Mouse (Mus musculus) liver, embryonic 13.5 days (tissue): Measurements from ENCODE around the gene P2rx7. TPM values are rescaled to one million over a fixed set of nuclear protein-coding genes. Genes with fewer than 3 reads are reported as not detected.

Experiments
- ATAC-seq: fragments of 200-750 bp; cut with Nextera tagmentation; 2 replicates; pipeline ENCODE4 v1.8.0; 2017; ENCODE audit warnings: low read depth, mild to moderate bottlenecking, moderate number of reproducible peaks, moderate library complexity
- DNase-seq: peaks from one replicate; pipeline ENCODE4 v3.0.0; 2022
- H3K27ac ChIP-seq: fragments of 300-500 bp; sonication (generic); 2 replicates; pipeline ENCODE4 v1.5.1; 2015; ENCODE audit warnings: moderate library complexity, mild to moderate bottlenecking, inconsistent platforms
- H3K27me3 ChIP-seq: fragments of 300-500 bp; sonication (generic); 2 replicates; pipeline ENCODE4 v1.6.1; 2015; ENCODE audit warnings: mild to moderate bottlenecking, inconsistent platforms
- H3K36me3 ChIP-seq: fragments of 300-500 bp; sonication (generic); 2 replicates; pipeline ENCODE4 v1.6.1; 2015; ENCODE audit warnings: mild to moderate bottlenecking, inconsistent platforms
- H3K4me1 ChIP-seq: fragments of 300-500 bp; sonication (generic); replicated peaks from 2 replicates; pipeline ENCODE4 v1.6.1; 2015; ENCODE audit warnings: inconsistent platforms
- H3K4me2 ChIP-seq: fragments of 300-500 bp; sonication (generic); 2 replicates; pipeline ENCODE4 v1.6.1; 2015; ENCODE audit warnings: inconsistent platforms, mild to moderate bottlenecking, moderate library complexity
- H3K4me3 ChIP-seq: fragments of 300-500 bp; sonication (generic); replicated peaks from 2 replicates; pipeline ENCODE4 v1.5.1; 2015; ENCODE audit warnings: mild to moderate bottlenecking, inconsistent platforms
- H3K9ac ChIP-seq: fragments of 300-500 bp; sonication (generic); 2 replicates; pipeline ENCODE4 v1.6.1; 2015; ENCODE audit warnings: mild to moderate bottlenecking, inconsistent platforms
- H3K9me3 ChIP-seq: fragments of 300-500 bp; sonication (generic); replicated peaks from 2 replicates; pipeline ENCODE4 v1.6.1; 2016; ENCODE audit warnings: inconsistent platforms
- whole genome bisulfite sequencing: fragments of 180-500 bp; shearing (Covaris S2); methylation state at CpG from one replicate; pipeline ENCODE4 v1.1.7; 2015; ENCODE audit not compliant: insufficient replicate concordance; 5-methylcytosine and 5-hydroxymethylcytosine counted together
- polyA plus RNA-seq: library from polyadenylated mRNA; unstranded; fragments of >200 nt; fragmentation: Nextera tagmentation; extraction: Ambion mirVana; gene quantifications from 2 replicates; pipeline ENCODE4 v1.2.1, GENCODE M21; 2015

The P2rx7 gene
- polyA plus RNA-seq, 1 experiment from 2014 or later, result 1.3 TPM

DNA sequence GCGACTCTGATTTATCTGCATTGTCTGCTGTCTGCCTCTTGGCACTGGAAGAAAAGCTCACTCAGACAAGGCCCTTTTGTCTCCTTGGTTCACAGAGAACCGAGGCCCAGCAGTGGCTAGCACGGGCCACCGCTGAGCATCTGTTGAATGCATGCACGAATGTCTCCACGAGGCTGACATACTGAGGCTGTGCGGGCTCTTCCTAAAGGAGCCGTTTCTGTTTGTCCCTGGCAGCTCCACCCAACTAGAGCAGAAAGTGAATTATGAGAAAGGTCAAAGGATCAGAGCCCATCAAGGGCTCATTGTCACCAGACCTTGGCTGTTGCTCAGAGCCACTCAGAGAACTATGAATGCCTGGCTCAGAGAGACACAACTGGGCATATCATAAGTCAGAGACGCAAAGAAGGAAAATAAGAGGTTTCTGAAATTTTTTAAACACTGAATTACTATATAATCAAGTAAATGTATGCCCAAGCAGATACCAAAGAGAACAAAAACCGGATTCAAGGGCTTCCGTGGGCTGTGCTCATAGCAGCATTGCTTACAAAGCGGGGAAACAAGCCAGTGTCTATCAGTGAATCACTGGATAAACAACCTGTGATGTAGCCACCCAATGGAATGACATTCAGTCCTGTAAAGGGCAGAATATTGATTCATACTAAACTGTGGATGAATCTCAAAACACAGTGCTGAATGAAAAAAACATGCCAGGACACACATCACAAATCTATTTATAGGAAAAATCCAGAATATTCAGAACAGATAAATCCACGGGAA is 49.9 kb downstream of the P2rx7 start:
- Histone ChIP-seq H3K27me3 (no peaks in the 10 kb centered on the region), H3K36me3 (no peaks in the 10 kb centered on the region), H3K4me2 (no peak overlapping the region), H3K4me1 (peaks cover 26% of the 10 kb centered on the region), H3K4me3 (no peak overlapping the region), H3K9me3 (no peaks in the 10 kb centered on the region), H3K27ac (no peak overlapping the region), H3K9ac (no peak overlapping the region)
- no peak for DNase-seq
- 63% methylated on average over 13 of the region's 13 CpGs for WGBS
- ATAC-seq, result no peak

DNA sequence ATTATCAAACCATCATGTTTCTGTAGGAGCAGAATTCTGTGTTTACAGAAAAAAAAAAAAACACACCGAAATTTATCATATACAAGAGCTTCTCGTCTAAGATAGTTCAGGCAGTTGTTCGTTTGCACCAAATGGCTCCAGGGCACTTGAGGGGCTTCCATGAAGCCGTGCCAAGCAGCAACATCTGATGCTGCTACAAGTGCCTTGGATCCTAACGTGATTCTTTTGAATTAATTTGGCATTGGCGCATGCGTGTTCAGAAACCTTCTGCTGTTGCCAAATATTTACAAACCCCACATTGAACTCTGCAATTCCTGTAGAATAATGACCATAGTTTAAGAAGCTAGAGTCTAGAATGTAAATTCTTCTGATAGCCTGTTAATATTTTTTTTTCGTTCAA is 51.8 kb downstream of the P2rx7 start:
- no peaks in the 10 kb centered on the region for H3K27me3 ChIP-seq
- no peaks in the 10 kb centered on the region for H3K9me3 ChIP-seq
- no peak overlapping the region for H3K27ac ChIP-seq
- 71% methylated on average over 8 of the region's 8 CpGs for WGBS
- no peak overlapping the region for H3K9ac ChIP-seq
- H3K4me2 ChIP-seq, result no peak overlapping the region
- no peaks in the 10 kb centered on the region for H3K36me3 ChIP-seq
- DNase-seq (no peak), ATAC-seq (no peak)
- H3K4me3 ChIP-seq, result no peak overlapping the region
- peaks cover 44% of the 10 kb centered on the region for H3K4me1 ChIP-seq

DNA sequence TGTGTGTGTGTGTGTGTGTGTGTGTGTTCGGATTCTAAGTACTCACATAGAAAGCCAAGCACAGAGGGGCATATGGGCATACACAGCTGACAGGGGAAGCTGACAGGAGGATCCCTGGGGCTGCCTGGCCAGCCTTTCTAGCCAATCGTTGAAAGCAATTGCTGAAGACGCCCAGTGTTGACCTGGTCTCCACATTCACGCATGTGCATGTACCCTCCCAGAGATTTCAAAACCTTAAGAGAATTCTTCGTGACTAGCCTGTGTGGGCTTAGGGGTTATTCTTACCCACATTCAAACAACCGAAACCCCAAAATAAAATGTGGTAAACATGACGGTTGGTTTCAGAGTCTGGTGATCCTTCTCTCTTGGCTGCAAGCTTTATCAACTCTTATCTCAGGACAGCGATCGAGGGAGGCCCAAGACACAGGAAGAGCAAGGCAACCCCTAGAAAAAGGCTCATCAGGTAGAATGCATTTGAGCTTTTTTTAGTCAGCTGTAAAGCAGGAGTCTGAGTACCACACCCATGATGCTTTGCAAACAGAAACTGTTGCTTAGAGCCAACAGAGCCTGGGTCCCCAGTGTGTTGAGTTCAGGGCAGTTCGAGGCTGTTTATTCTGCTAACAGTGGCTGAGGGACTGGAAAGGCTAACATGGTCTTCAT is 54.5 kb downstream of the P2rx7 start:
- Histone ChIP-seq H3K4me2 (peak overlapping the region; percentile 46), H3K9me3 (no peaks in the 10 kb centered on the region), H3K27ac (peak overlapping the region; percentile 56), H3K27me3 (no peaks in the 10 kb centered on the region), H3K36me3 (no peaks in the 10 kb centered on the region), H3K9ac (peak overlapping the region; percentile 29; the same call in 1 of the 2 replicates), H3K4me1 (peaks cover 60% of the 10 kb centered on the region), H3K4me3 (no peak overlapping the region)
- DNase-seq (no peak), ATAC-seq (0 out of 2 replicates have a peak, but pooled peaks have one; percentile 27)
- WGBS, result 29% methylated on average over 10 of the region's 10 CpGs

DNA sequence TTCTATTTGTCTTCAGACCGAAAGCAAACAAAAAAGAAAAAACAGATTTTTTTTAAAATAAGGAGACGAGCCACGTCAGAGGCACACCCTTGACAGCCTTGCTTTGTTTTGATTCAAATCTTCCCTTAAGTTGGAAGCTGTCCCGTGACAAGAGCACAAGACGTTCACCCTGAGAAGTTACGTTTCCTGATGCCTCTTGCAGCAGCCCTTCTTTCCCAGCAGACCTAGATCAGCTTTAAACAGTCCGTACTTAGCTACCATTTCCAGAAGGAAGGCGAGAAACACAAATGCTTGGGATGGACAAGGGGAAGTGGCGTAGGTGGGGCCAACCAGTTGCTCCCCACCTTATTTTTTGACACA is 55.0 kb downstream of the P2rx7 start:
- 42% methylated on average over 9 of the region's 9 CpGs for WGBS
- Histone ChIP-seq H3K27me3 (no peaks in the 10 kb centered on the region), H3K4me2 (peak overlapping the region; percentile 46), H3K36me3 (no peaks in the 10 kb centered on the region), H3K4me3 (no peak overlapping the region), H3K9ac (peak overlapping the region; percentile 29; the same call in 1 of the 2 replicates), H3K9me3 (no peaks in the 10 kb centered on the region), H3K4me1 (peaks cover 64% of the 10 kb centered on the region), H3K27ac (peak overlapping the region; percentile 56)
- ATAC-seq (no peak), DNase-seq (no peak)

DNA sequence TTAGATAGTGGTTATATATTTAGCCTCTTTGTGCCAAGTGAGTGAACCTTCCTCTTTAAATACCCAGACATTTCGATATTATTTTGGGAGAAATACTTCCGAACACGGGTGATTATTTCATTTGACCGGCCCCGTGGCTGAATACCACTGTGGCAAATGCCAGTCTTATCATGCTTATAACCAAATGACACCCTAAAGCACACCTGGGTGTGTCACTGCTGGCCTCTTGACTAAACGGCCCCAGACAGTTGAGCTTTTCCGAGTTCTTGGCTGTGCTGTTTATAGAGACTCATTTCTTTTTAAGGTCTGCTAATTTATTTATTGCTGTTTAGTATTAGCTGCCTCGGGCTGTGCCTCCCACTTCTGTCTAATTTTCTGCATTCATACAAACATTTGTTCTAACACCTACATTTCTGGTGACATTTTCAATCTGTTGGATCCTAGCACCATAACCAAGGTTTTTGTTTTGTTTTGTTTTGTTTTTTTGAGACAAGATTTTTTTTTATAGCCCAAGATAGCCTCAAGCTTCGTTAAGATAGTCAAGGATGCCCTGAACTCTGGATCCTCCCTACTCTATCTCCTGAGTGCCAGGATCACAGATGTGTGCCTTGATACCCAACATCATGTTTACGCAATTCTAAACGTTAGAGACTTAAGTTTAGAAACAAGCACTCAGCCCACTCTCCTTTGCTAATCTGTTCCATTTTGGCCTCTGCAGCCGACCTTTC is 56.6 kb downstream of the P2rx7 start:
- Histone ChIP-seq H3K9ac (0 out of 2 replicates have a peak overlapping the region, but pooled peaks have one; percentile 8), H3K9me3 (no peaks in the 10 kb centered on the region), H3K27ac (peak overlapping the region; percentile 37), H3K27me3 (no peaks in the 10 kb centered on the region), H3K4me3 (no peak overlapping the region; the same call in 1 of the 2 replicates), H3K4me2 (peak overlapping the region; percentile 33), H3K36me3 (no peaks in the 10 kb centered on the region), H3K4me1 (peaks cover 75% of the 10 kb centered on the region)
- DNase-seq (no peak), ATAC-seq (peak; percentile 51)
- 41% methylated on average over 12 of the region's 12 CpGs for WGBS

DNA sequence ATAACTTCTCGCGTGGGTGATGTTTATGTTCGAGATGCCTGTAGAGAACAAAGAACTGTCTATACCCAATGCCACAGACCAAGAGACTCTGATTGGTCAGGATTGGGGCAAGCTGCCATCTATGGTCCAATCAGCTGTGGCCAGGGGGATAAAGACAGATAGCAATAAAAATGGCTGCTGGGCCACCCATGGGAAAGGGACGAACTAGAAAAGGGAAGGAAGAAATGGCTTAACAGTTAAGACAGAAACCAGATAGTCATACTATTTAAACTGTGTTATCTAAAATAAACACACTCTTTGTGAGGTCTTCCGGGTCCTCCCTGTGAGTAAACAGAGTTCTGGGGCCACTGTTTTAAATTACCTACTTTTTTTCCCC is 57.1 kb downstream of the P2rx7 start:
- no peak overlapping the region; the same call in 1 of the 2 replicates for H3K4me3 ChIP-seq
- H3K9ac ChIP-seq, result 0 out of 2 replicates have a peak overlapping the region, but pooled peaks have one; percentile 8
- H3K9me3 ChIP-seq, result no peaks in the 10 kb centered on the region
- H3K4me2 ChIP-seq, result peak overlapping the region; percentile 33
- no peaks in the 10 kb centered on the region for H3K36me3 ChIP-seq
- peak overlapping the region; percentile 37 for H3K27ac ChIP-seq
- WGBS, result 26% methylated on average over 5 of the region's 5 CpGs
- peak; percentile 74 for ATAC-seq
- H3K4me1 ChIP-seq, result peaks cover 75% of the 10 kb centered on the region
- peak; percentile 42 for DNase-seq
- H3K27me3 ChIP-seq, result no peaks in the 10 kb centered on the region

DNA sequence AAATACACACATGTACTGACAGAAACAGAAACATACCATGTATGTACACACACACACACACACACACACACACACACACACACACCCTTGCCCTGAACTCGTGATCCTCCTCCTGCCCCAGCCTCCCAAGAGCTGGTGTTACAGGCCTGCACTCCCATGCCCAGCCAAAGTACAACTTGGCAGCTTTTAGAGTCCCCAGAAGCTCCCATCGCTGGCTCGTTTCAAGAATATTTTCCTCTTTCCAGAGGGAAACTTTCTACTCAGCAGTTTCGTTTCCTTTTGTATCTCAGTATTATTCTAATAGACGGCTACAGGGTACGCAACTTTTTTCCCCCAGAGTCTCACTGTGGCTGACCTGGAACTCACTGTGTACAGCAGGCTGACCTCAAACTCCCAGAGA is 58.4 kb downstream of the P2rx7 start:
- Histone ChIP-seq H3K36me3 (no peaks in the 10 kb centered on the region), H3K4me1 (peaks cover 75% of the 10 kb centered on the region), H3K4me3 (no peak overlapping the region), H3K4me2 (no peak overlapping the region), H3K27me3 (no peaks in the 10 kb centered on the region), H3K9me3 (no peaks in the 10 kb centered on the region), H3K27ac (peak overlapping the region; percentile 43; the same call in 1 of the 2 replicates), H3K9ac (no peak overlapping the region)
- no peak for ATAC-seq
- 70% methylated on average over 6 of the region's 6 CpGs for WGBS
- DNase-seq, result no peak

DNA sequence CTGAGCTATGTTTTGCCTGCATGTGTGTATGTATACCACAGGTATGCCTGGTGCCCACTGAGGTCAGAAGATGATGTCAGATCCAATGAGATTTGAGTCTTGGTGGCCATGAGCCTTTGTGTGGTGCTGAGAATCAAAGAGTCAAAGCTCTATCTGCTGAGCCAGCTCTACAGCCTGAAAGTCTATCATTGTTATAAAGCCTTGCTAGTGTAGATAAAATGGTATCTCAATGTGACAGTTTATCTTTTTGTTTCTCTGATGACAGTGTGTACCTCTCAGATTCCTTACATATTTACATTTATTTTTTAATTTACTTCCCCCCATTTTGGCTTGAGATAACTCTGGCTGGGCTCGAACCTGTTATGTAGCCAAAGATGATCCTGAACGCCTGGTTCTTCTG is 59.9 kb downstream of the P2rx7 start:
- H3K27me3 ChIP-seq, result no peaks in the 10 kb centered on the region
- H3K4me2 ChIP-seq, result no peak overlapping the region
- WGBS, result 37% methylated on average over 2 of the region's 2 CpGs
- H3K4me3 ChIP-seq, result no peak overlapping the region
- H3K4me1 ChIP-seq, result peaks cover 75% of the 10 kb centered on the region
- H3K36me3 ChIP-seq, result no peaks in the 10 kb centered on the region
- ATAC-seq (no peak), DNase-seq (no peak)
- H3K27ac ChIP-seq, result no peak overlapping the region
- H3K9ac ChIP-seq, result no peak overlapping the region
- H3K9me3 ChIP-seq, result no peaks in the 10 kb centered on the region

DNA sequence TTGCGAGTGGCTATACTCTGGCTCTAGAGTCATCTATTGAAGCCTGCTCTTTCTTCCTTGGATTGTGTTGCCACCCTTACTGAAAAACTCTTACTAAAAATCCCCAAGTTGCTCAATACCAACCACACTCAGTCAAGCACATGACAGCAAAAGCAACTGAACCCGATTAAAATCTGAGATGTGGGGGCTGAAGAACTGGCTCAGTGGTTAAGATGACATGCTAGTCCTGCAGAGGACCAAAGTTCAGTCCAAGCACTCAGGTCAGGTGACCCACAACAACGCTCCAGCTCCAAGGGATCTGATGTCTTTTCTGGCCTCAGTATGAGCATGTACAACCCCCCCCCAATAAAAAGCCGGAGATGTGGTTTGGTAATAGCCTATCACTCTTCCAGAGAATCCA is 60.9 kb downstream of the P2rx7 start:
- H3K4me1 ChIP-seq, result peaks cover 74% of the 10 kb centered on the region
- ATAC-seq, result no peak
- 55% methylated on average over 4 of the region's 4 CpGs for WGBS

DNA sequence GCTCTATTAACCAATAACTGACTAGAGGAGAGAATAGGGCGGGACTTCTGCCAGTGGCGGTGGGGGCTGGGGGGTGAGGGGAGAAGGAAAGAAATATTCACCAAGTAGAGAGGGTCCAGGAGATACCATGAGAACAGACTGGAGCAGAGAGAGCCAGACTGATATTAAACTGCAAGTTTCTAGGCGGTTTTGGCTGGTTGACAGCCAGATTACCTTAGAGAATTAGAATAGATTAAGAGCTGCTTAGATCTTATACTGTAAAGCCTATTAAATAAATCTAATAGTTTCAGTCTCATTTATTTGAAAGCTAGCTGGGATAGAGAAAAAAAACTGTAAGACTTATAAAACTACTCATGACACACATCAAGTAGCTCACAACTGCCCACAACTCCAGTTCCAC is 61.5 kb downstream of the P2rx7 start:
- 73% methylated on average over 3 of the region's 3 CpGs for WGBS
- no peak for DNase-seq
- H3K4me3 ChIP-seq, result no peak overlapping the region
- no peak overlapping the region for H3K27ac ChIP-seq
- H3K27me3 ChIP-seq, result no peaks in the 10 kb centered on the region
- no peaks in the 10 kb centered on the region for H3K9me3 ChIP-seq
- H3K4me2 ChIP-seq, result no peak overlapping the region
- no peaks in the 10 kb centered on the region for H3K36me3 ChIP-seq
- H3K9ac ChIP-seq, result no peak overlapping the region
- ATAC-seq, result no peak
- H3K4me1 ChIP-seq, result peaks cover 68% of the 10 kb centered on the region

More for the DNA sequence above, 60.9 kb downstream of the P2rx7 start:
- Histone ChIP-seq H3K9me3 (no peaks in the 10 kb centered on the region), H3K4me3 (no peak overlapping the region), H3K27ac (no peak overlapping the region), H3K4me2 (no peak overlapping the region), H3K27me3 (no peaks in the 10 kb centered on the region), H3K36me3 (no peaks in the 10 kb centered on the region), H3K9ac (no peak overlapping the region)
- no peak for DNase-seq

DNA sequence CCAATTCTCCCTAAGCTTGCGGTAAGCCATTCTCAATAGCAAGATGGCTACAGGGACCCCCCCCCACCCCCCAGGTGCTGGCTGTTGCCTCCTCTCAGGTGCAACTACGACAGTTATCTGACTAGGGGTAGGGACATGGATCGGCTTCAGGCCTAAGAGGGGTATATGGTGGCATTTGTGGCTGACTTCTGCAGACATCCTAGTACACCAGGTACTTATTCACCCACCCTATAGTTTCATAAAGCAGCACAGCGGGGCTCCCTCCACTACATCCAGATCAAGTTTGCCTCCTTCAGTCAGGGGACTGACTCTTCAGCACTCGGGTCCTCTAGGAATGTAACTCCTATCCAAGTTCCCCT is 63.2 kb downstream of the P2rx7 start:
- H3K36me3 ChIP-seq, result no peaks in the 10 kb centered on the region
- H3K9ac ChIP-seq, result peak overlapping the region; percentile 81
- peak overlapping the region; percentile 73 for H3K4me3 ChIP-seq
- H3K27me3 ChIP-seq, result no peaks in the 10 kb centered on the region
- DNase-seq (no peak), ATAC-seq (no peak; the same call in 1 of the 2 replicates)
- H3K27ac ChIP-seq, result peak overlapping the region; percentile 80
- 30% methylated on average over 5 of the region's 5 CpGs for WGBS
- H3K4me2 ChIP-seq, result peak overlapping the region; percentile 98
- H3K4me1 ChIP-seq, result peaks cover 54% of the 10 kb centered on the region
- no peaks in the 10 kb centered on the region for H3K9me3 ChIP-seq
